Mouse (Mus musculus): ENCODE results near the gene Scarb1.

Gene Scarb1

GRCm38 (mm10) chr5:125332333-125332732, 8.6 kb downstream of the Scarb1 start:
- no peak for DNase-seq (ENCODE audit: low spot score in 2 of 2)

GRCm38 (mm10) chr5:125331811-125332210, 9.1 kb downstream of the Scarb1 start:
- DNase-seq (ENCODE audit: low spot score in 2 of 2) = no peak

- DNase-seq (ENCODE audit: low spot score in 2 of 2) = peak in 1 of 2 experiments; percentile 72
Measured at GRCm38 (mm10) chr5:125331094-125331493, 9.8 kb downstream of the Scarb1 start.

- no peak for DNase-seq (ENCODE audit: low spot score in 2 of 2)
Measured at GRCm38 (mm10) chr5:125330656-125331055, 10.2 kb downstream of the Scarb1 start.

- DNase-seq (ENCODE audit: low spot score in 2 of 2) = no peak
Measured at GRCm38 (mm10) chr5:125330191-125330590, 10.7 kb downstream of the Scarb1 start.

- DNase-seq (ENCODE audit: low spot score in 2 of 2) = no peak
Measured at GRCm38 (mm10) chr5:125327596-125328385, 13.1 kb downstream of the Scarb1 start.

GRCm38 (mm10) chr5:125326351-125326750, 14.5 kb downstream of the Scarb1 start:
- no peak for DNase-seq (ENCODE audit: low spot score in 2 of 2)

GRCm38 (mm10) chr5:125325931-125326330, 15.0 kb downstream of the Scarb1 start:
- no peak for DNase-seq (ENCODE audit: low spot score in 2 of 2)

- no peak for DNase-seq (ENCODE audit: low spot score in 2 of 2)
Measured at GRCm38 (mm10) chr5:125325285-125325684, 15.6 kb downstream of the Scarb1 start.

GRCm38 (mm10) chr5:125323939-125324480, 16.9 kb downstream of the Scarb1 start:
- no peak for DNase-seq (ENCODE audit: low spot score in 2 of 2)

- DNase-seq (ENCODE audit: low spot score in 2 of 2) = no peak
Measured at GRCm38 (mm10) chr5:125323128-125323527, 17.8 kb downstream of the Scarb1 start.

- DNase-seq (ENCODE audit: low spot score in 2 of 2) = no peak
Measured at GRCm38 (mm10) chr5:125321836-125322235, 19.1 kb downstream of the Scarb1 start.

- peak; percentile 74 to 90 for DNase-seq (ENCODE audit: low spot score in 2 of 2)
Measured at GRCm38 (mm10) chr5:125319057-125319800, 21.7 kb downstream of the Scarb1 start.

- DNase-seq (ENCODE audit: low spot score in 2 of 2) = no peak
Measured at GRCm38 (mm10) chr5:125317953-125318352, 22.9 kb downstream of the Scarb1 start.

GRCm38 (mm10) chr5:125317296-125317695, 23.6 kb downstream of the Scarb1 start:
- no peak for DNase-seq (ENCODE audit: low spot score in 2 of 2)

GRCm38 (mm10) chr5:125316771-125317170, 24.1 kb downstream of the Scarb1 start:
- DNase-seq (ENCODE audit: low spot score in 2 of 2) = no peak

GRCm38 (mm10) chr5:125315110-125315509, 25.8 kb downstream of the Scarb1 start:
- DNase-seq (ENCODE audit: low spot score in 2 of 2) = no peak

- no peak for DNase-seq (ENCODE audit: low spot score in 2 of 2)
Measured at GRCm38 (mm10) chr5:125313991-125314390, 26.9 kb downstream of the Scarb1 start.

- no peak for DNase-seq (ENCODE audit: low spot score in 2 of 2)
Measured at GRCm38 (mm10) chr5:125312970-125313597, 27.8 kb downstream of the Scarb1 start.

GRCm38 (mm10) chr5:125310986-125311385, 29.9 kb downstream of the Scarb1 start:
- DNase-seq (ENCODE audit: low spot score in 2 of 2) = no peak

- no peak for DNase-seq (ENCODE audit: low spot score in 2 of 2)
Measured at GRCm38 (mm10) chr5:125309193-125309592, 31.7 kb downstream of the Scarb1 start.

- DNase-seq (ENCODE audit: low spot score in 2 of 2) = no peak
Measured at GRCm38 (mm10) chr5:125306824-125307223, 34.1 kb downstream of the Scarb1 start.
